Mouse (Mus musculus) liver, embryonic 16.5 days (tissue): ENCODE data around the gene Pnpla2. TPM values are rescaled to one million over a fixed set of nuclear protein-coding genes. Genes with fewer than 3 reads are reported as not detected.
A peak's percentile ranks its signal among the peaks of the same experiment; 100 is the strongest.

Experiments
- ATAC-seq: fragments of 200-750 bp; cut with Nextera tagmentation; 2 replicates; pipeline ENCODE4 v1.8.0; 2017; ENCODE audit warnings: low read depth, mild to moderate bottlenecking, moderate number of reproducible peaks, moderate library complexity
- H3K27ac ChIP-seq: fragments of 300-500 bp; sonication (generic); 2 replicates; pipeline ENCODE4 v1.5.1; 2014; ENCODE audit warnings: mild to moderate bottlenecking, low read length
- H3K27me3 ChIP-seq: fragments of 300-500 bp; sonication (generic); 2 replicates; pipeline ENCODE4 v1.6.1; 2014; ENCODE audit warnings: low read depth, low read length, mixed read lengths; ENCODE audit not compliant: control insufficient read depth, insufficient read depth
- H3K36me3 ChIP-seq: fragments of 300-500 bp; sonication (generic); 2 replicates; pipeline ENCODE4 v1.6.1; 2014; ENCODE audit warnings: mild to moderate bottlenecking; ENCODE audit not compliant: control insufficient read depth, insufficient read depth
- H3K4me1 ChIP-seq: fragments of 300-500 bp; sonication (generic); 2 replicates; pipeline ENCODE4 v1.6.1; 2014; ENCODE audit warnings: low read depth, low read length, mixed read lengths; ENCODE audit not compliant: control insufficient read depth
- H3K4me2 ChIP-seq: fragments of 300-500 bp; sonication (generic); 2 replicates; pipeline ENCODE4 v1.6.1; 2014; ENCODE audit warnings: low read depth, low read length, mixed read lengths
- H3K4me3 ChIP-seq: fragments of 300-500 bp; sonication (generic); 2 replicates; pipeline ENCODE4 v1.5.1; 2014; ENCODE audit warnings: low read depth, mild to moderate bottlenecking, low read length
- H3K9ac ChIP-seq: fragments of 300-500 bp; sonication (generic); 2 replicates; pipeline ENCODE4 v1.6.1; 2014; ENCODE audit warnings: low read depth, low read length
- H3K9me3 ChIP-seq: fragments of 300-500 bp; sonication (generic); replicated peaks from 2 replicates; pipeline ENCODE4 v1.6.1; 2016; ENCODE audit warnings: low read length; ENCODE audit not compliant: control insufficient read depth
- WGBS: fragments of 180-500 bp; shearing (Covaris S2); extraction: QIAGEN DNeasy Blood & Tissue Kit; methylation state at CpG from one replicate; pipeline ENCODE4 v1.1.7; 2014; ENCODE audit not compliant: insufficient replicate concordance; 5-methylcytosine and 5-hydroxymethylcytosine counted together
- polyA plus RNA-seq: library from polyadenylated mRNA; unstranded; fragments of >200 nt; fragmentation: Nextera tagmentation; extraction: Ambion mirVana; gene quantifications from 2 replicates; pipeline ENCODE4 v1.2.1, GENCODE M21; 2015

The Pnpla2 gene
- polyA plus RNA-seq, 1 experiment from 2014 or later, result 15.5 TPM

DNA sequence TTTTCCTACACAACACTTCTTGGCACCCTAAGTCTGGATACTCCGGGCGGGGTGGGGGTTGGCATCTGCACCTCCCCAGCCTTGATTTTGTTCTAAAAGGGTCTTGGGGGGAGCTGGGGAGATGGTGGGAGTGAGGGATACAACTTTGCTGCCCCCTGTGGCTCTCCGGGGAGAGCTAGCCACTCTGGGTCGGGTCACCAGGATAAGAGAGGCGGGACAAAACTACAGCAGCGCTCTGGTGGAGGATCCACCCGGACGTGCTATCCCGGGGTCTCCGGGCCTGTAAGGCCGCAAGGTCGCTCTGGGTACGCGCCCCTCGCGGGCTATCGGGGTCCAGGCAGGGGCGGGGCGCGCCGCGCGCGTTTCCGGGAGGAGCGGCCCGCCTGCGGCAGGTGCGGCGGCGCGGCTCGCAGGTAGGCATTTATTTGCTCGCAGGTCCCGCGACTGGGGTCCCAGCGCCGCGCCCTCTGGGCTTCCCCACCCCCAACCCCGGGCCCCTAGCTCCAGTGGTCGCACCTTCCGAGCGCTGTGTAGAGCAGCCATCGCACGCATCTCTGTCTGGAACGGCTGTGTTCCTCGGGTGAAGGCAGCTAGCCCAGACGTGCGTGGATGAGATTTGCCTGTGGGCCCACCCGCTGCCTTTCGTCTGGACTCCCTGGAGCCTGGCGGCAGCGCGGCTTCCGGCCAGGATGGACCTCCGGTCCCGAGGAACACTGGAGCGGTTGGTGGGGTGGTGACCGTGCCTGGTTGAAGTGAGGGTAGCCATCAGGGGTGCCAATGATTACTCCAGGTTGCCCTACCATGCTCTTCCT lies 6.7 kb downstream of the Pnpla2 start:
- peaks cover 71% of the 10 kb centered on the region for H3K27me3 ChIP-seq

DNA sequence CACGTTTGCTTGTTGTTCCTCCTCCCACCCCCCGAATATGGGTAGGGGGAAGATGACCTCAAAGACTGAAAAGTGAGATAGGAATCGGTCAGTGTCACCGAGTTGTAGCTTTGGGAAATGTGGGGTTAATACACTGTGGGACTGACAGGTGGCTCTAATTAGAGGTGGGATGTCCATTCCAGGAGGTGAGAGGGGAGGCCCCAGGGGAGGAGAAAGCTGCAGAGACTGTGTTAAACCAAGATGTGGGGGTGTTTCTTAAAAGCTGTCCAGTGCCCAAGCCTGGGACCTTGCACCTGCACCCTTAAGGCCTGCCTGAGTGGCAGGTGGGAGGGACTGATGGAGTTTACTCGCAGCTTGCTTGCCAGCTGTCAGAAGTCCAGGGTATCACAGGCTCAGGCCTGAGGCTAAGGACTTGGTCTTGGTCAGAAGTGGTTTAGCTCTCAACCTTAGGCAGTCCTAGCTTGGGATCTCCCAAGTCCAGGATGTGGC lies 7.4 kb downstream of the Pnpla2 start:
- peak overlapping the region; percentile 57 for H3K4me3 ChIP-seq
- no peak overlapping the region for H3K9ac ChIP-seq
- H3K4me2 ChIP-seq, result peak overlapping the region; percentile 68; the same call in 1 of the 2 replicates
- H3K4me1 ChIP-seq, result peaks cover 24% of the 10 kb centered on the region
- 21% methylated on average over 5 of the region's 5 CpGs for WGBS
- H3K27ac ChIP-seq, result no peak overlapping the region; the same call in 1 of the 2 replicates
- no peak for ATAC-seq
- H3K9me3 ChIP-seq, result no peaks in the 10 kb centered on the region
- H3K36me3 ChIP-seq, result no peaks in the 10 kb centered on the region
- peaks cover 71% of the 10 kb centered on the region for H3K27me3 ChIP-seq

More for the DNA sequence above, 6.7 kb downstream of the Pnpla2 start:
- 3% methylated on average over 55 of the region's 59 CpGs for WGBS
- Histone ChIP-seq H3K27ac (no peak overlapping the region), H3K4me2 (peak overlapping the region; percentile 68), H3K4me1 (peaks cover 20% of the 10 kb centered on the region), H3K4me3 (peak overlapping the region; percentile 57), H3K9ac (peak overlapping the region; percentile 28; the same call in 1 of the 2 replicates), H3K9me3 (no peaks in the 10 kb centered on the region), H3K36me3 (no peaks in the 10 kb centered on the region)
- ATAC-seq, result no peak

DNA sequence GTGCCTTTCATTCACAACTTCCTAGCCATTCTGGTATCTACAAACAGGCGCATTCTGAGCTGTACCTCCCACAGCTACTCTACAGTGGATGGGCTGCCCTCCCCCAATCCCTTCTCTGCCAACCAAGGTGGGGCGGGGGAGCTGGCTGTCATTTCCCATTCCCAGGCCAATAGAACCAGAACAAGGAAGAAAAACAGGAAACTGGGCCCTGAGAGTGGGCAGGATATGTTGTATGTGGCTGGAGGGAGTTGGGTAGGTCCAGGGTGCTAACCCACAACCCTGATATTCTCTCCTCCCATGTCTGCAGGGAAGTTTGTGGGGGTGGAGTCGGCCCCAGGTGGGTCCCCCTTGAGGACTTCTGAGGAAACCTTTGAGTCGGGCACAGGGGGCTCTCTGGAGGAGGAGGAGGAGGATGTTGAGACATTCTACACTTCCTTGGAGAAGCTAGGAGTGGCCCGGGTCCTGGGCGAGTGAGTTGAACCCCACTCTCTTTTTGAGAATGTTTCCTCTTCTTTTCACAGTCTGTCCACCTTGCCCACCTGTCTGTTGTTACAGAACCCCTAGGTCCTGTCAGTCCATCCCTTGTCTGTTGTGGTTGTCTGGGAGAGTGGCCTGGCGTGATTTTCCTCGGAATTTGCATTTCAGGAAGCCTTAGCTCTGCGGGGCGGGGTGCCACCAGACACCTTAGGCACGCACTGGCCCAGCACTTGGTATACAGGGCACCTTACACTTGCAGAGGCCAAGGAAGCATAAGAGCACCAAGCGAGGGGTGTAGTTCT lies 9.0 kb downstream of the Pnpla2 start:
- H3K9me3 ChIP-seq, result no peaks in the 10 kb centered on the region
- H3K4me1 ChIP-seq, result peaks cover 32% of the 10 kb centered on the region
- peaks cover 71% of the 10 kb centered on the region for H3K27me3 ChIP-seq
- 23% methylated on average over 12 of the region's 12 CpGs for WGBS
- H3K9ac ChIP-seq, result no peak overlapping the region
- H3K4me3 ChIP-seq, result peak overlapping the region; percentile 19; the same call in 1 of the 2 replicates
- H3K36me3 ChIP-seq, result no peaks in the 10 kb centered on the region
- ATAC-seq, result no peak
- H3K27ac ChIP-seq, result no peak overlapping the region
- H3K4me2 ChIP-seq, result peak overlapping the region; percentile 4; the same call in 1 of the 2 replicates

DNA sequence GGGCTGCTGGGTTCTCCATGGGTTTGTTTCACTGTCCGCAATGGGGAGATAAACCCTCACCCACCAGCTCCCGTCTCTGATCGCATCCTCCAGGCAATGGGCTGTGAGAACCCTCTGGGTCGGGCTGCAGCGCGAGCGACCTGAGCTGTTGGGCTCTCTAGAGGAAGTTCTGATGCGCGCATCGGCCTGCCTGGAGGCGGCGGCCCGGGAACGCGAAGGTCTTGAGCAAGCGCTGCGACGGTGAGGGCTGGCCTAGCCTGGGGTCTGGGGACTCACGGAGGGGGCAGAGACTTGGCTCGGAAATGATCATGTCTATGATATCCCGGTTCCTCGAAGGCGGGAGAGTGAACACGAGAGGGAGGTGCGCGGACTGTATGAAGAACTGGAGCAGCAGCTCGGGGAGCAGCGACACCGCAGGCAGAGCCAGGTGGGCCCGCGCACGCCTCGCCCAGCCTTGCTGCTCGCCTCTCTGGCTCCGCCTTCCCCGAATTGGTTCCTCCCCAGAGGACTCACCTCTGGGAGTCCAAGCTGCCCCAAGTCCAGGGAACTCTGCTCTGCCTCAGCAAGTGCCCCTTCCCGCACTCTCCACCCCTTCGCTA lies 9.7 kb downstream of the Pnpla2 start:
- Histone ChIP-seq H3K27ac (no peak overlapping the region), H3K9me3 (no peaks in the 10 kb centered on the region), H3K4me3 (peak overlapping the region; percentile 19; the same call in 1 of the 2 replicates), H3K9ac (peak overlapping the region; percentile 11; the same call in 1 of the 2 replicates), H3K4me1 (peaks cover 37% of the 10 kb centered on the region), H3K36me3 (no peaks in the 10 kb centered on the region), H3K4me2 (peak overlapping the region; percentile 4; the same call in 1 of the 2 replicates), H3K27me3 (peaks cover 66% of the 10 kb centered on the region)
- 10% methylated on average over 38 of the region's 38 CpGs for WGBS
- no peak for ATAC-seq

DNA sequence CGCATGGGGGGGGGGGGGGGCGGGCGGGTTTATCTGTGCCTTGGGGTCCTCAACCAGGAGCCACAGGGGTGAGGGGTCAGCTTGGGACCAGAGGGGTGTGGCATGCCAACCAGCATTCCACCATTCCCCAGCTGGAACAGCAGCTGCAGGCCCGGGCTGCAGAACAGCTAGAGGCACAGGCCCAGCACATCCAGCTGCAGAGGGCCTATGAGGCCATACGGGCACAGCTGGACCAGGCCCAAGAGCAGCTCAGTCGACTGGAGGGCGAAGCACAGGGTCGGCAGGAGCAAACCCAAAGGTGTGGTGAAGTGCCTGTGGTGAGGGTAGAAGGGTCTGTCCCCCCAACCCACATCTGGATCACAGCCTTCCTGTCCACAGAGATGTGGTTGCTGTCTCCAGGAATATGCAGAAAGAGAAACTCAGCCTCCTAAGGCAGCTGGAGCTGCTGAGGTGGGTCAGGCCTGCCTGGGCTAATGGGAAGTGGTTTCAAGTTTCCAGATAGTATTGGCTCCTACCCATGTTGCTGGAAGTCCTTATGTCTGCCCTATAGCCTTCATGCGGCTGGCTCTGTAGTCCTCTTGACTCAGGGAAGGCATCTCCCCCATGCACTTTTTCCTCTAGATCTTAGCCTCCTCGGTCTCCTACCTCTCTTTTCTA lies 10.5 kb downstream of the Pnpla2 start:
- no peaks in the 10 kb centered on the region for H3K9me3 ChIP-seq
- WGBS, result 50% methylated on average over 10 of the region's 10 CpGs
- no peak overlapping the region for H3K9ac ChIP-seq
- no peak overlapping the region for H3K27ac ChIP-seq
- peaks cover 37% of the 10 kb centered on the region for H3K4me1 ChIP-seq
- peaks cover 5% of the 10 kb centered on the region for H3K36me3 ChIP-seq
- H3K4me2 ChIP-seq, result no peak overlapping the region
- no peak for ATAC-seq
- peaks cover 62% of the 10 kb centered on the region for H3K27me3 ChIP-seq
- H3K4me3 ChIP-seq, result no peak overlapping the region

DNA sequence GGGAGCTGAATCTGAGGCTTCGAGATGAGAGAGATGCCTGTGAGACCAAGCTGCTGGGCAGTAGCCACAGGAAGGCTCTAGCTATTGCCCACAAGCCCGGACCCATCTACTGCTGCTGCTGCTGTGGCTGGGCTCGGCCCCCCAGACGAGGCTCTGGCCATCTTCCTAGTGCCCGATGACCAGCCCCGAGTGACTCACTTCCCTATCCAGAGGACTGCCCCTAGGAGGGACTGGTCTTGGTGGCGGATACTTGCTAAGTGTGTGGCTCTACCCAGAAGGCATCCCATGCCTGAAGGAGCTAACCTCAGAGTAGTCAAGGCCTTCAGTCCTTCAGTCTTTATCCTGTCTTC lies 11.0 kb downstream of the Pnpla2 start:
- Histone ChIP-seq H3K4me2 (no peak overlapping the region), H3K27me3 (peaks cover 57% of the 10 kb centered on the region), H3K27ac (no peak overlapping the region), H3K36me3 (peaks cover 7% of the 10 kb centered on the region), H3K4me1 (peaks cover 37% of the 10 kb centered on the region), H3K9ac (no peak overlapping the region), H3K4me3 (no peak overlapping the region), H3K9me3 (no peaks in the 10 kb centered on the region)
- no peak for ATAC-seq
- 57% methylated on average over 7 of the region's 7 CpGs for WGBS

DNA sequence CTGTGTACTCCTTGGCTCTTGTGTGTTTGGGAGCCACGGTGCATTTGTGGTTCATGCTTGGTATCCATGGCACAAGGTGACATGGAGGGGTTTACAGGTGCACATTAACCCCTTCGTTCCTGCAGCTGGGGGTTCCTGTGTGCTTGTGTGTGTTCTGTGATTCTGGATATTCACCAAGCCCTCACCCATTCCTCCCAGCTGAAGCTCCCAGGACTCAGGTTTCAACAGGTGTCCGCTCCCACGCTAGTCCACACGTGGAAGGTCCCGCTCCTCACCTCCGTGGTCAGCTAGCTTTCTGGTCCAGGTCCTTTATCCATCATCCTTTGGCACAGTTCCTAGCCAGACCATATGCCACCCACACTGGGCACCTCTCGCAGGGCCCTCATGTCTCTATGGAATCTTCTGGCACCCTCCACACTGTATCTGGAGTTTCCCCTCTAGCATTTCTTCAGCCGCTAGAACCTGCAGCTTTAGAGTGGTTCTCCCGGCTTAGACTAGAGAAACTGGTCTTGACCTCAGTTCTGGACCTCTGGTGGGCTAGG lies 11.7 kb downstream of the Pnpla2 start:
- 57% methylated on average over 10 of the region's 10 CpGs for WGBS
- H3K9ac ChIP-seq, result peak overlapping the region; percentile 85
- 0 out of 2 replicates have a peak overlapping the region, but pooled peaks have one; percentile 45 for H3K27ac ChIP-seq
- peaks cover 9% of the 10 kb centered on the region for H3K36me3 ChIP-seq
- H3K27me3 ChIP-seq, result peaks cover 51% of the 10 kb centered on the region
- no peak for ATAC-seq
- peak overlapping the region; percentile 75 for H3K4me3 ChIP-seq
- peak overlapping the region; percentile 97 for H3K4me2 ChIP-seq
- no peaks in the 10 kb centered on the region for H3K9me3 ChIP-seq
- H3K4me1 ChIP-seq, result peaks cover 37% of the 10 kb centered on the region
